Mouse (Mus musculus) megakaryocyte-erythroid progenitor cell, adult 5-6 weeks (primary cell): ENCODE results near the gene Vmn1r94. TPM values are rescaled to one million over a fixed set of nuclear protein-coding genes. Genes with fewer than 3 reads are reported as not detected.
"Not testable (repeated sequence)": the region's sequence is repeated elsewhere in the genome, so short reads cannot be mapped to it uniquely, and the experiment has no call there.

Experiments
- ATAC-seq: replicated peaks from 2 replicates; pipeline ENCODE4 v1.8.0; 2016; ENCODE audit warnings: mild to moderate bottlenecking, inconsistent platforms; ENCODE audit not compliant: severe bottlenecking, poor library complexity, low FRiP score, low TSS enrichment
- total RNA-seq, 2 experiments: library from RNA; stranded (forward) in 1 of 2; stranded (reverse) in 1 of 2; fragments of 200-1000, 215-1000 nt in 1 of 2; fragments of >200 nt in 1 of 2; fragmentation: Nextera tagmentation in 1 of 2; gene quantifications; 2 replicates each; pipeline ENCODE4 v1.2.3; 2014 to 2017

The Vmn1r94 gene
- total RNA-seq (2014; fragmentation: Nextera tagmentation) = not detected in 2 replicates
- not detected in 2 replicates for total RNA-seq (2017)

GRCm38 (mm10) chr7:20168277-20168676, at the start of gene Vmn1r94:
Gene Vmn1r94, minus strand, starts transcription at chr7:20168377.
- not testable (repeated sequence) for ATAC-seq

GRCm38 (mm10) chr7:20205507-20205906, 37.3 kb upstream of the Vmn1r94 start, which contains the start of gene Gm6164:
Gene Gm6164, minus strand, starts transcription at chr7:20205607.
- not testable (repeated sequence) for ATAC-seq

DNA sequence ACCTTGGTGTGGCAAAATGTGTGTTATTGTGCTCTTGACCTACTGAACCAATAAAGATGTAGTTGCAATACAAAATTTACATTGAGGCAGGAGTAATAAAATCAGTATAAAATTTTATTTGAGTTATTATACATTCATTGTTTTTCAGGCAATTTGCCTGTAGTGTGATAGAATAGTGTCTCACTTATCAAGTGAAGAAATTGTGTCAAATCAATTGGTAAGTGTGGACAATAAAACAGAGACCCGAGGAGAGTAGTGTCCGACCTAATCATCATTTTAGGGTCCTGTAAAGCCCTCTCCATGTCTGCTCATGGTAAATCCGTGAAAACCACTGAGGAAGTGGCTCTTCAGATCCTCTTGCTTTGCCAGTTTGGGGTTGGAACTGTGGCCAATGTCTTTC, 25.2 kb upstream of the Vmn1r94 start, which contains the start of gene Vmn1r95:
Gene Vmn1r95 (plus strand): TSS at position 301 of the 400 bp plus-strand sequence.
- not testable (repeated sequence) for ATAC-seq

- ATAC-seq = not testable (repeated sequence)
Measured at GRCm38 (mm10) chr7:20138988-20139387, 29.2 kb downstream of the Vmn1r94 start, which contains the start of gene Vmn1r93. Gene Vmn1r93, minus strand, starts transcription at chr7:20139088.

GRCm38 (mm10) chr7:20122479-20122878, 45.7 kb downstream of the Vmn1r94 start, which contains the start of gene Gm16442:
Gene Gm16442, minus strand, starts transcription at chr7:20122579.
- ATAC-seq = not testable (repeated sequence)

Other genes starting within 250 kb of the Vmn1r94 start
- 1.3 and 6.4 TPM in 2 replicates for gene Pvr, start 247.2 kb downstream of the Vmn1r94 start, total RNA-seq (2014; fragmentation: Nextera tagmentation)
- gene Pvr, start 247.2 kb downstream of the Vmn1r94 start, total RNA-seq (2017) = 0.85 and 0.91 TPM in 2 replicates
- not detected in 2 replicates for gene Igsf23, start 217.6 kb downstream of the Vmn1r94 start, total RNA-seq (2014; fragmentation: Nextera tagmentation)
- 0.50 TPM in 1 of 2 replicates, not detected in the other for gene Igsf23, start 217.6 kb downstream of the Vmn1r94 start, total RNA-seq (2017)
- not detected in 2 replicates for gene Ceacam20, start 203.0 kb downstream of the Vmn1r94 start, total RNA-seq (2014; fragmentation: Nextera tagmentation)
- gene Ceacam20, start 203.0 kb downstream of the Vmn1r94 start, total RNA-seq (2017) = not detected in 2 replicates
- gene Nlrp9b, start 176.9 kb downstream of the Vmn1r94 start, total RNA-seq (2014; fragmentation: Nextera tagmentation) = not detected in 2 replicates
- gene Nlrp9b, start 176.9 kb downstream of the Vmn1r94 start, total RNA-seq (2017) = not detected in 2 replicates
- not detected in 2 replicates for gene Vmn1r91, start 68.7 kb downstream of the Vmn1r94 start, total RNA-seq (2014; fragmentation: Nextera tagmentation)
- gene Vmn1r91, start 68.7 kb downstream of the Vmn1r94 start, total RNA-seq (2017) = not detected in 2 replicates
- not detected in 2 replicates for gene Gm16442, start 45.8 kb downstream of the Vmn1r94 start, total RNA-seq (2014; fragmentation: Nextera tagmentation)
- gene Gm16442, start 45.8 kb downstream of the Vmn1r94 start, total RNA-seq (2017) = not detected in 2 replicates
- gene Vmn1r93, start 29.3 kb downstream of the Vmn1r94 start, total RNA-seq (2014; fragmentation: Nextera tagmentation) = not detected in 2 replicates
- gene Vmn1r93, start 29.3 kb downstream of the Vmn1r94 start, total RNA-seq (2017) = not detected in 2 replicates
- not detected in 2 replicates for gene Vmn1r95, start 25.3 kb upstream of the Vmn1r94 start, total RNA-seq (2014; fragmentation: Nextera tagmentation)
- not detected in 2 replicates for gene Vmn1r95, start 25.3 kb upstream of the Vmn1r94 start, total RNA-seq (2017)
- gene Gm6164, start 37.2 kb upstream of the Vmn1r94 start, total RNA-seq (2014; fragmentation: Nextera tagmentation) = not detected in 2 replicates
- gene Gm6164, start 37.2 kb upstream of the Vmn1r94 start, total RNA-seq (2017) = not detected in 2 replicates
- not detected in 2 replicates for gene Gm4498, start 65.5 kb upstream of the Vmn1r94 start, total RNA-seq (2014; fragmentation: Nextera tagmentation)
- not detected in 2 replicates for gene Gm4498, start 65.5 kb upstream of the Vmn1r94 start, total RNA-seq (2017)
- gene Gm5890, start 94.5 kb upstream of the Vmn1r94 start, total RNA-seq (2014; fragmentation: Nextera tagmentation) = not detected in 2 replicates
- not detected in 2 replicates for gene Gm5890, start 94.5 kb upstream of the Vmn1r94 start, total RNA-seq (2017)
- not detected in 2 replicates for gene Gm4133, start 165.7 kb upstream of the Vmn1r94 start, total RNA-seq (2014; fragmentation: Nextera tagmentation)
- gene Gm4133, start 165.7 kb upstream of the Vmn1r94 start, total RNA-seq (2017) = not detected in 2 replicates
- gene Gm5728, start 207.0 kb upstream of the Vmn1r94 start, total RNA-seq (2014; fragmentation: Nextera tagmentation) = not detected in 2 replicates
- gene Gm5728, start 207.0 kb upstream of the Vmn1r94 start, total RNA-seq (2017) = not detected in 2 replicates
- gene Vmn1r100, start 249.6 kb upstream of the Vmn1r94 start, total RNA-seq (2014; fragmentation: Nextera tagmentation) = not detected in 2 replicates
- not detected in 2 replicates for gene Vmn1r100, start 249.6 kb upstream of the Vmn1r94 start, total RNA-seq (2017)